Mouse (Mus musculus) 3134 (cell line): ENCODE data around the gene Usp29.
"Not testable (repeated sequence)": the region's sequence is repeated elsewhere in the genome, so short reads cannot be mapped to it uniquely, and the experiment has no call there.

ENCODE experiments used
- DNase-seq: peaks from one replicate; pipeline ENCODE4 v3.0.0-alpha.2; 2011; ENCODE audit warnings: low spot score; ENCODE audit not compliant: insufficient read length; ENCODE audit errors: extremely low read depth

Usp29 gene

DNA sequence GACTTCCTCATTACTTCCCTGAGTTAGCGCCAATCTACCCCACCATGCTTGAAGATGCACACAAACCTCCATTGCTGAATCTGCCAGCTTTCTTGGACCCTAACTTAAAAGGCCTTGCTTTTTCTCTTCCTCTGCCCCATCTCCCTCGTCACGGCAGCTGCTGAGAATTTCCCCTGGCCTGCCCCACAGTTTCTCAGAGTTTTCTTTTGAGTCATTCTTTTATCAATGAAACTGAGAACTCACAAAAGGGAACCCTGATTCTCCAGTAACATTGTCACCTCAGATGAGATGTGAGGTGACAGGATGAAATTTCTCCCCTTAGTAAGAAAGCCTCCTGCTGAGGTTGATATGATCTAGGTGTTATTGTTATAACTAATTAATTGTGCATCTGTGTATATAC is 138.5 kb downstream of the Usp29 start:
- no peak for DNase-seq

DNA sequence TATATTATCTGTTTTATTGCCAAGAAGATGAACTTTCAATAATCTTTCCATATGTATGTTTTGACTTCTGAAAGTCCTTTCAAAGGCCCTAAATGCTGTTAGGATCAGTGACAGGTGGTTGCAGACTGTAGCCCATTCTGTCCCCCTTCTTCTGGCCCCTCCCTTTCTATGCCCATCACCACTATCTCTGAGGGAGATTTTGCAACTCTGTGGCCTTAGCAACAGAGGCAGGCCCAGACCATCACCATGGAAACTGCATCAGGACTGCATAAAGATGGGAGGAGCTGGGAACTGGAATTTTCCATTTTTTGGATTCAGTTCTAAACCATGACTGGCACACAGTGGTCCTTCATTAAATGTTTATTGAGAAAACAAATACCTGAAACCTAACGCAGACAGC is 139.2 kb downstream of the Usp29 start:
- no peak for DNase-seq

DNA sequence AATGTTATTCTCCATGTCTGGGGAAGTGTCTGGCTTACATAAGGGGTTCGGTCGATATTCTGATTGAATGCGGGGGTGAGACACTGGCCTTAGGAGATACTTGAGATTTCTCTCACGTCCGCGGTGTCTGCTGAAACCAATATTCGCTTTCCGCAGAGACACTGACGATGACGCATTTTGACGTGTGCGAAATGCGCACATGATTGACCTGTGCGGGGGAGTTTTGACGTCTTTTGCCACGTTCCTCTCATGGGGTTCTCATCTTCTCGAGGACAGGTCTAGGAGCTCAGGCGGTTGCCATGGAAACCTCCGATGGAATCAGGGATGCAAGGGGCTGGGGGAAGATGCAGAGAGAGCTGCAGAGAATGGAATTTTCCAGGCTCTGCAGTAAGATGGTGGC is 144.1 kb downstream of the Usp29 start:
- no peak for DNase-seq

DNA sequence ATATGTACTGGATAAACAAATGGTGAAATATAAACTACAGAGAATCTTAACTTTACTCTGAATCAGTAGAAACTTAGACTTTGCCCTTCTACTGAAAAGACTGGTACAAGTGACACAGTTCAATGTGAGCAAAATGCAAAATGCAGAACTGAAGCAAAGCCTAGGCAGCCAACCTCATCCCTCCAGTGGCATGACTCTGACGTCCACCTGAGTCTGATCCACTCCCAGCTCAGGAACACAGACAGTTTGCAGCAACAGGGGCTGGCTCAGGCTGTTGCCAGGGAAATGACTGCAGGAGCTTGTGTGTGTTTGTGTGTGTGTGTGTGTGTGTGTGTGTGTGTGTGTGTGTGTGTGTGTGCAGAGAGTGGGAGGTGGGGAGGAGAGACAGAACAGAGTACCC is 147.8 kb downstream of the Usp29 start:
- no peak for DNase-seq

DNA sequence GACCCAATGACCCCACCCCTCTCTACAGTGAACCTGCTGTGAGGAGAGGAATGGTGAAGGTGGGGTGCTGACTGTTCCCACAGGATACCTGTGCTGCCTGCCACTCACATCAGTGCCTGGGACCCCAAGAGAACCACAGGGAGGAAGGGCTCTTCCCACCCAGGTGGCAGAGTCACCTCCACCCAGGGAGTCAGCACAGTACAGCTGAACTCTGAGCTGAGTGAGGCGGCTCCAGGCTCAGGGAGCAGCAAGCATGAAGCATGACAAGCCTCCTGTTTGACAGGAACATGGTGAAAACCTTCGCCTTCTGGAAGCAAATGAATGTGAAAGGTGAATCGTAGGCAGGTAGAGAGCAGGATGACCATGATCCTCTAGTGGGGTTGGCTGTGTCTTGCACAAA is 148.5 kb downstream of the Usp29 start:
- not testable (repeated sequence) for DNase-seq

DNA sequence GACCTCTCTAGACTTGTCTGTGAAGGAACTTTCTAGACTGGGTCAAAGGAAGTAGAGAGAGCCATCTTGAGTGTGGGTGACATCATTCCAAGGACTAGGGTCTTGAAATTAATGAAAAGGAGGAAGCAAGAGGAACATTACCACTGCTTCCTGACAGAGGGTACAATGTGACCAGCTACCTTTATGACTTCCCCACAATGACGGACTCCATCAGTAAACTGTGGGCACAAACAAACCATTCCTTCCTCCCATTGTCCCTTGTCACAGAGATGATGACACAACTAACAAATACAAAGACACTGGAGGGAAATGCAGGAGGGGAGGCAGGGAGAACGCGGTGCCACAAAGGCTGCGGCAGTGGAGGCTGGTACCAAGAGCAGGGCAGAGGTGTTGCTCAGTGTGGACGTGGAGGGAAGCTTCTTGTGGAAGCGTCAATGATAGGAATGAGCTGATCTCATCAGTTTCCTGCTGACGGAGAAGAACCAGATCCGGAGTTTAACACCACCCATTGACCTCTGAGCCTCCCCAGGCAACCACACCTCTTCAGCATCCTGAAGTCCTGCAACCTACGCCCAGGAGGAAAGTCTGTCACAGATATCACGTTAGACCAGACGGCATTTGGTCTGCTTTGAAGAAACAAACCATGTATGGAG is 149.3 kb downstream of the Usp29 start:
- no peak for DNase-seq

DNA sequence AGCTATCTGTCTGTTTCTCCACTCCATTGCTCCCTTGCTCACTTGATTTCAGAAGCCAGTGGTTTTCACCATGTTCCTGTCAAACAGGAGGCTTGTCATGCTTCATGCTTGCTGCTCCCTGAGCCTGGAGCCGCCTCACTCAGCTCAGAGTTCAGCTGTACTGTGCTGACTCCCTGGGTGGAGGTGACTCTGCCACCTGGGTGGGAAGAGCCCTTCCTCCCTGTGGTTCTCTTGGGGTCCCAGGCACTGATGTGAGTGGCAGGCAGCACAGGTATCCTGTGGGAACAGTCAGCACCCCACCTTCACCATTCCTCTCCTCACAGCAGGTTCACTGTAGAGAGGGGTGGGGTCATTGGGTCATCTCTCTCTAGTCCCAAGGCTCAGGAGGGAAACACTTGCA is 150.5 kb downstream of the Usp29 start:
- not testable (repeated sequence) for DNase-seq

DNA sequence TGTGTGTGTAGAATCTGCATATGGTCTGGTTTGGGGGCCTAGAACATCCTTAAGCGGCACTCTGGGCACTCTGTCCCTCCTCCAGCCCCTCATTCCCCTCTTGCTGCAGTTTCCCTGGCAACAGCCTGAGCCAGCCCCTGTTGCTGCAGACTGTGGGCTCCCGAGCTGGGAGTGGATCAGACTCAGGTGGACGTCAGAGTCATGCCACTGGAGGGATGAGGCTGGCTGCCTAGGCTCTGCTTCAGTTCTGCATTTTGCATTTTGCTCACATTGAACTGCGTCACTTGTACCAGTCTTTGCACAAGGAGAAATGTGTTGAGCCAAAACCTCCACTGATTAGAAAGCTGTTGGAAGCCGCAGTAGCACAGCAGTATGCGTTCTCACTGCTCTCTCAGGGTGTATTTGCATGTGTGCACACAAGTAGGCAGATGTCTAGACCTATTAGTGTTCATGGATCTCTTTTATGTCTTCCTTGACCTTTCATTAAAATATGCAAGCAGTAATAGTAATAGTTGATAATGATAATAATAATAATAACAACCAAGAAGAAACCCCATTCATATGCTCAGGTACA is 151.2 kb downstream of the Usp29 start:
- no peak for DNase-seq

DNA sequence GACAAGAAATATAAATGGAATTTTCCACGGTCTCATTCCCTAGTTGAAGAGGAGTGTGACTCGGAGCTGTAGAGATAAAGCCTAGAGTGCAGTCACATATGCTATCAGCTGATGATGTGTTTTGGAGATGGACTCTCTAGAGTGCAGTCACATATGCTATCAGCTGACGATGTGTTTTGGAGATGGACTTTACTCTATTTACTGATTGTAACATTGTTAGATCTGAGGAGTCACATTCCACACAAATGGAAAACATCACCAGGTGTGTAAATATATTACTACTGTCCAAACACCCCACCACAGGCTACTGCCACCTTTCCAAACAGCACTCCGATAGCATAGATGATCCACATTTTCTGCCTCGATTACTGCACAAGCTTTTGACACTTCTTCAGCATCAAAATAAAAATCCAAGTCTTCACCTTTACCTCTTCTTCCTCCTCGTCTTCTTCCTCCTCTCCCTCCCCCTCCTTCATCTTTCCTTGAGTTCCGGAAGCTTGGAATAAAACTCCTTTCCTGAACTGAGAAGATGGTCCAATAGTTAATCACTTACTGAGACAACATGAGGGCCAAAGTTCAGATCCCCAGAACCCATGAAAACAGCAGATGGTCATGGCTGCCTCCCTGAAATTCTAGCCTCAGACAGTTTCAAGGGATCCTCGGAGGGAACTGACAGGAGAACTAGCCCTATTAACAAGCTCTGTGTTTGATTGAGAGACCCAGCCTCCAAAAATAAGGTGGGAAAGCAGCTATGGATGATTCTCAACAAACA is 153.2 kb downstream of the Usp29 start:
- DNase-seq = no peak

DNA sequence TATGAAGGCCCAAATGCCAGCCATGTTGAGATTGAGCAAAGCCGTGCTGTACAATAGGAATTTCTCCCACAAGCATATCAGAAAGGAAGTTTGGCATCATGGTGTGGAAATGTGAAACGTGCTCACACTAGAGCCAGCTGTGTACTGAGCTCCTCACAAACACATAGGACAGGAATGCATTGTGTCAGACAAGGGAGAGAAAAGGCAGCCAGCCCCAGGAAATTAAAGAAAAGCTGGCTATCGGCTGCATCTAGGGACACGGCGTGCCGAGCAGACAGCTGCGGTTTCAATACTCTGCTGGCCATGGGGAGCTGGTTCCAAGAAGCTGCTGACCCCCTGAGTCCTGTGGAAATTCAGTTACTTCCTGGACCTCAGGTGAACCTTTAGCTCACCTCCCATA is 155.0 kb downstream of the Usp29 start:
- no peak for DNase-seq

DNA sequence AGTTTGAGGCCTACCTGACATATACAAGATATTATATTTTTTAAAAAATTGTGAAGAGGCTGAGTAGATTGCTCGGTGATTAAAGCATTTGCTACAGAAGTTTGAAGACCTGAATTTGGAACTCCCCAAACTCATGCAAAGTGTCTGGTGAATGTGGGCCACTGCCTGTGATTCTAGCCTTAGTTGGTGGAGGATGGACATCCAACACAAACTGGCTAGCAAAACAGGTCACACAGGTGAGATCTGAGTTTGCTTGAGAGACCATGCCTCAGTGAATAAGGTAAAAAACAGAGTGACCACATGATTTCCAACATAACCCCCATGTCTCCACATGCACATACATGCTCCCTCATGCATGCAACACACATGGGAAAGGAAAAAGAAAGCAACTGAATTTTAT is 156.5 kb downstream of the Usp29 start:
- no peak for DNase-seq

DNA sequence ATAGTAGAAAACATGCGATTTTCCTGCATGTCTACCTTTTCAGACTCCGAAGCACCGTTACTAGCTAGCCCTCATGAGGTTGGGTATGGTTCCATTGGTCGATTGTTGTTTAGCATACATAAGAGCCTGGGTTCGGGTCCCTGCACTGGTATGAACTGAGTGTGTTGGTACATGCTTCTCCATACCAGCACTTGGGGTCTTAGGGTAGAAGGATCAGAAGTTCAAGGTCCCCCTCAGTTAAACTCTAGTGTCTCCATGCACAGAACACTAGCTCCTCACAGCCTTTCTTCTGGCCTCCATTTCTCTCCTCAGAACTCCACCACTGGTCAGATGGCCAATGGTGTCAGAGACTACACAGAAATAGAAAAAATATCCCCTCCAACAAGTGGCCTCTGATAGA is 159.5 kb downstream of the Usp29 start:
- DNase-seq = no peak

DNA sequence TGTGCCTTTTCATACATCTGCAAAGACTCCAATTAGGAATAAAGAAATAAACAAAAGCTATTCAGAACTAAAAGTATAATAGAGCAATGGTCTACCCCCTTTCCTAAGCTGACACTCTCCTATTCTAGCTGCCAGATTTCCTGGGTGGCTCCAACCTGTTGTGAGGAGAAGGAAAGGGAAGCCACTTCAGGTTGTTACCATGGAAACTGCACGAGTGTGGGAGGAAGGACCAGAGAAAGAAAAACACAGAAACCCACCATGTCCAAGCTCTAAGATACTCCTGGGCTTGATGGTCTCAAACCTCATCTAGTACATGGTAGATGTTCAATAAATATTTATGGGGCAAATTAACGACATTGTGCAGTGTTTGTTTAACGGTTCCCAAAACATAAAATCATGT is 160.8 kb downstream of the Usp29 start:
- DNase-seq = no peak

DNA sequence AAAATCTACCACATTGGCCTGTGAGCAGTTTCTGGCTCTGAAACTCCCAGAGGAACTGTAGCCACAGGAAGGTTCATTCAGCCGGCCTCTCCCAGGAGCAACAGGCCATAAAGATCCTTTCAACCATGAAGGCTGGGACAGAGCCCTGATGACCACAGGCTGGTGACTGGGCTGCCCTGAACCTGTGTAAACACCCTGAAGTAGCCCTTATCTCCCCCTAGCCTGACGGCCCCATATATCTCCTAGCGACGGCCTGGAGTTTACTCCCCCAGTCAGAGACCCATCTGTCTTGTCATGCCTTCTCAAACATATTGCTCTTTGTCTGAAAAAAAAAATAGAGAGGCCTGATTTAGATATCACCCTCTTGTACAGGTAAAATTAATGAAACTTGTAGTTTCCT is 166.6 kb downstream of the Usp29 start:
- DNase-seq = not testable (repeated sequence)

DNA sequence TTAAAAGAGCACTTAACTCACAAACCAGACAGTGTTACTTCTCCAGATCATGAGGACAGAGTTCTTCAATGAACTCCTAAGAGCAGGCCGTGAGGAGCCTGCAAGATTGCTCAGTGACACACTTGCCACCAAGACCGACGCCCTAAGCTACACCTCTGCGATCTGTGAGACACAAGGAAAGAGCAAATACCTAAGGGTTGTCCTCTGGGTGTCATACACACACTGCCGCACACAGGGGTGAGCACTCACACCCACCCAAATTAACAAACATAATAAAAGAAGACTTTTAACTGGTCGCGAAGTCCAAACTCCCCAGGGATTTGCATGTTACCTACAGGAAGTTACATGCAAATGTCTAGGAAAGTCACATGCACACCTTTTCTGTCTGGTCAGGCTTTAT is 170.3 kb downstream of the Usp29 start:
- DNase-seq = no peak

DNA sequence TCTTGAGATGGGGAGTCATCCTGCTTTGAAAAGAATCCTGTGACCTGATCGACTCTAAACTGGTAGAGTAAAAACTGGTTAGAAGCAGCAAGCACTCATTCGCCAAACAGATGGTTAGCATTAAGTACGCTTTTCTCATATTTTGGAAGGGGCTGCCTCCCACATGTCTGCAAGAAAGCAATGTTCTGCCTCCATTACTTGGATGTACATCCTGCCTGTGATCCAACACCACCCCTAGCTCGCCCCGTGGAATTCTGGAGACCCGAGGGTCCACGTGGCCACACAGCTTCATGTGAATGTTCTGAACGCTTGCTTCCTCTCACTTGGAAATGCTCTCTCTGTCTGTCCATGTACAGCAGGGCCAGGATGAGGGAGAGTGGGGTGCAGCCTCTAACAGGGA is 173.1 kb downstream of the Usp29 start:
- DNase-seq = no peak

DNA sequence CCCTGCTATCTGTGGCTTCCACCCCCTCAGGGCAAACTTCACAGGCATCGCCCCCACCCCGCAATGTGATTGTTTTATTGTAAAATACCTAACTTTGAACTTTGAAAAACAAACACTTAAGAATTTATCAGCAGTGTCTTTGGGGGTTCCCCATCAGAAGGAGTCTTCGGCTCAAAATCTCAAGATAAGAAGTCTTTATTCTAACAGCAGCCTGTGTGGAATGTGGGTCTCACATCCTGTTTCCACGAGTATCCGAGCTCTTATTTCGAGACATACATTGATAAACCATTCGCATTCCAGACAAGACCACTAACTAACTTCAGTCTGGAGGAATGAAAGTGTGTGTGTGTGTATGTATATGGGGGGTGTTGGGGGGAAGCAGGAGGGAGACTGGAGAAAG is 180.1 kb downstream of the Usp29 start:
- no peak for DNase-seq

DNA sequence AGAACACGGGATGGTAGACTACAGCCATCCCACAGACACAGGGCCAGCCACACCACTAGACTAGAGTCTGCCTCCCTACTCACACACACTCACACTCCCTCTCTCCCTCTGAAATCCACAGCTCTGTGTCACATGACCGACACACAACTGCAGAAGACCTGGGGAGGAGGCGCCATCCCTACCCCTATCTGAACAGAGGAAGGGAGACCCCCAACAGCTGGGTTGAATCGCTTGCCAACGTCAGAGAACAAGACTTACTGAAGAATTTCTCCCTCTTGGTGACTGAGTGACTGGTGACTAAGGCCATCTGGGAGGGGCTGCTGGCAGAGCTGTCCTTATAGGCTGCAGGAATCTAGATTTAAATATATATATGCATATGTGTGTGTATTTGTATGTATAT is 181.4 kb downstream of the Usp29 start:
- no peak for DNase-seq

DNA sequence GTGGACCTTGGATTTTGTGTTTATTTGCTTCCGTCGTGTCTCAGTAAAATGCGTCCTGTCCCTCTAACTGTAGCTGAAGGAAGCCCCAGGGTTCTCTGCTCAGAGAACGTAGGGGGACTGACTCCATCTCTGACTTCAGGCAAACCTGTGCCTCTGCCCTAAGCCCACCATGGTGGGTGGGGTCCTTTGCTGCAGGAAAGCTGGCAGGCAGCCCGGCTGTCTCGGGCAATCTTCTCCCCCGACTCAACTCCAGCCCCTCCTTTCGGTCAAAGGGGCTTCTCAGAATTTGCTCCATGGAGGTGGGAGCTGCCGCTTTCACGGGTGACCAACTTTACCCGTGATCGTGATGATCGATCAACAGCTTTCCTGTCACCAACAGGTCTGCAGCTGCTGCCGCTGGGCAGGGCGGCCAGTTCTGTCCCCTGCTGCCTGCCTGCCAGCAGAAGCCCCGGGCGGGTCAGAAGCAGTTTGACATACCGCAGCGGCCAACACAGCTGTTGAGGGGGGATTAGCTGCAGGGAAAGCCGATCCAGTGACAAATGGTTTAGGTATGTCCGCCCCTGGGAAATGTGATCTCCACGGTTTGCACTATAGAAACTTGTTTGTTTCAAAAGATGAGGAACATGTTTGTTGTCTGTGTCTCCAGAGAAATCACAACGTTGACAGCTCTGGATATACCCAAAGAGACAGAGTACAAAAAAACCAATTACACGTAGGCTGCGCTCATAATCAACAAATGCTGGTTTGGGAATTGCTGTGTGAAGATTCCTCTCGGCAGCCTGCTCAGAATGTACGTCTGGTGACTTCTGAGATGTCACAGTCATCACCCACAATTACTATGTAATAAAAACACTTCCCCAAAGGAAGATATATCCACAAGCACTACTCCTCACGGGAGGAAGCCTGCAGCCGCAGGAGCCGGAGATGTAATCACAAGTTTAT is 183.3 kb downstream of the Usp29 start:
- no peak for DNase-seq

DNA sequence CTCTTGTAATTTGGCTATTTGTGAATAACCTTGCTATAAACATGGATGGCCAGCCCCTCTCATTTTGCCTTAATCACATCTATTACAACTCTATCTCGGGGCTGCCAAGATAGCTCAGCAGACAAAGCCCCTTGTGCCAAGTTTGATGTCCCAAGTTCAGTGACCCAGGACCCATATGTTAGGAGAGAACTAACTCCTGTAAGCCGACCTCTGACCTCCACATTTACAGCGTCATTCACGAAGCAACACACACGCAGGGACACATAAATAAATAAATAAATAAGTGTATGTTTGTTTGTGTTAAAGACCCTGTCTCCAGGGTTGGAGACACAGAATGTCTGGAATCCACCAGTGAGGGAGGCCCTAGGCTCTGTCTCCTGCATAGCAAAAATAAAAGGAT is 186.7 kb downstream of the Usp29 start:
- no peak for DNase-seq

DNA sequence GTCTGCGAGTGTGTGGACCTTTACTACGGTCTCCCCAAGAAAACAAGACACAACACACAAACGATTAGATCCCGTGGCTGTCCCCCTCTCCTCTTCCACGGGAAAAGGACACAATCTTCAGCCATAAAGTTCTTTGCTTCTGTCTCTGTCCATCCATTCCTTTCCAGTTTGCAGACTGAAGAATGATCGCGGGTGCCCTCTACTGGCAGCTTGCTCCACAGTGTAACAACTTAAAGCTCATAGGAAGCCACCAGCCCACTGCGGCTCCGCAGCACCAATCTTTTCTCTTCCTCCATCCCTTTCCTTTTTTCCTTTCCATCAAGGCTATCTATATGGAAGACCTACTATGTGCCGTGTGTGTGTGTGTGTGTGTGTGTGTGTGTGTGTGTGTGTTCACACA is 187.9 kb downstream of the Usp29 start:
- DNase-seq = peak; percentile 6
